Mouse (Mus musculus) urinary bladder, postnatal 25 days (tissue): ENCODE measurements at regions not wholly inside any gene's neighbourhood (a gene's known extent, or its start where the extent isn't known, plus 50 kb on each side); places are given as distances from the start of the nearest gene placed in this dataset.

Experiments used
- DNase-seq: peaks from one replicate; pipeline ENCODE4 v3.0.0; 2022; ENCODE audit warnings: low spot score

- DNase-seq: no peak
Observed at GRCm38 (mm10) chr12:106480281-106481060, 470.4 kb downstream of the Vrk1 start.

GRCm38 (mm10) chr12:106501622-106502327 lies 491.7 kb downstream of the Vrk1 start:
- DNase-seq: no peak

DNA sequence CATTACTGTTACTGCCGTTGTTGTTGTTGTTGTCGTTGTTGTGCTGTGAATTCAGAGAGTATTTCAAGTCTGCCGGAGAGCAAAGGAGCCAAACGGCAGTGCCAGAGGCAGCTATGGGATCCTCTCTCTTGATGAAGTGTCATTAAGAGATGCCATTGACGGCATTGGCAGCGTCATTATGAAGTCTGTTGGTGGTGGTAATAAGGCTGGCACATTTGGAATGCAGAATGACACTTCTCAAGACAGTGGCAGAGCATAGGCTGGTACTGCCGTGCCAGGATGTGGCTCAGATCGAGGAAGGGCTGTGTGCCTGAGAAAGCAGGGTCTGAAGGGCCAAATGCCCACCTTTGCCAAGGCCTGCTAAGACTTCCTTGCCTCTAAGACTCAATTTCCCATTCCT lies 494.3 kb downstream of the Vrk1 start:
- no peak for DNase-seq

GRCm38 (mm10) chr12:106514057-106514456 lies 504.0 kb downstream of the Vrk1 start:
- DNase-seq: no peak

DNA sequence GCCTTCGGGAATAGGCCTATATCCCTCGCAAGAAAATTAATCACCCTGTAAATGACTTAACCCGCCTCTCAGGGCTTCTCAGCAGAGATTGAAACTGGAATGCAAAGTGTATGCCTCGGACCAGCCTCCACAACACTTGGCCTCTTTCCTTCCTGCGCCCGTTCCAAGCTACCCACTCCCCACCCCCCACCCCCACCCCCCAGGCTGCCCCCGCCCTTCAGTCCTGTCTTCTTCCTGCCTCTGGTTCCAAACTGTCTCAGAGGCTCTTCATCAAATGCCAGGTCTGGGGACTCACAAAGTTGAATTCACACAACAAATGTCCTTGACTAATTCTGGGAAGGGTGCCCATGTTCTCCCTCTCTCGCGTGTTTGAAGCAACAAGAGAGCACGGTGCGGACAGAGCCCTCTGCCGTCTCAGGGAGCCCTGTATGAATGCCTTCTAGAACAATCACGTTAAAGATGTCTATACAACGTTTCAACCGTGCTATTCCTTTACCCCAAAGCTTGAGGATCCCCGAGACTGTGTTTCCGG lies 505.3 kb downstream of the Vrk1 start:
- no peak for DNase-seq

GRCm38 (mm10) chr12:106519141-106519540 lies 509.1 kb downstream of the Vrk1 start:
- DNase-seq: no peak

GRCm38 (mm10) chr12:106524411-106524810 lies 514.4 kb downstream of the Vrk1 start:
- DNase-seq: no peak

DNA sequence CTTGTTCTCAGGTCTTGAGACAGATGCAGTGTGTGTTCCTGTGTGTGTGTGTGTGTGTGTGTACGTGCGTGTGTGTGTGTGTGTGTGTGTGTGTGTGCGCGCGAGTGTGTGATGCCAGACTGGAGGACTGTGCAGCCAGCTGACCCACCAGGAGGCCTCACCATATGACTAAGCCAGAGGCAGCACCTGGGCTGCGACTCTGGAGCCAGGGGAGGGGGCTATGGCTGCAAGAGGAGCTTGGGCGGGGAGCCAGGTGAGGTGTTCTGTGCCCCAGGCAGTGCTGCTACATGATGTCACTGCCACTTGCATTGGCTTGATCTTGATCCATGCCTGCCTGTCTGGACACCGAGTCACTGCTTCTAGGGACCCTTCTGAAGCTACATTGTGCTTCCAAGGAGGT lies 517.1 kb downstream of the Vrk1 start:
- no peak for DNase-seq

- DNase-seq: no peak
Observed at GRCm38 (mm10) chr12:106527699-106528434, 517.8 kb downstream of the Vrk1 start.

- no peak for DNase-seq
Observed at GRCm38 (mm10) chr12:106528521-106528920, 518.5 kb downstream of the Vrk1 start.

- DNase-seq: no peak
Observed at GRCm38 (mm10) chr12:106529175-106529574, 519.1 kb downstream of the Vrk1 start.

DNA sequence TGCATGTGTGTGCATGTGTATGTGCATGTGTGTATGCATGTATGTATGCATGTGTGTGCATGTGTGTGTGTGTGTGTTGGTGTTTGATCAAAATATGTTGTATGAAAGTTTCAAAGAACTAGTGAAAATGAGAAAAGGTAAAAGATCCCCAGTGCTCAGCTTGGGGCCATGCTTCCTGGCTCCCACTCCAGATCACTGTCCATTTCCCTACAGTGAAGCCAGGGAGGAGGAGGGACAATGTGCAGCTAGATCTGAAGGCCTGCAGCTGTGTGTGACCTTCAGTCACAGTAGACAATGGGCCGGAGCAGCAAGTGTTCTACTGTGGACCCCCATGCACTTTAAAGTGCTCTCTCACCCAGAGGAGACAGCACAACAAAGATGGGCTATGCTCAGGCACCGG lies 525.1 kb downstream of the Vrk1 start:
- DNase-seq: no peak

GRCm38 (mm10) chr12:106535628-106536288 lies 525.7 kb downstream of the Vrk1 start:
- no peak for DNase-seq

GRCm38 (mm10) chr12:106536289-106536636 lies 526.2 kb downstream of the Vrk1 start:
- no peak for DNase-seq

GRCm38 (mm10) chr12:106540003-106540402 lies 530.0 kb downstream of the Vrk1 start:
- no peak for DNase-seq

GRCm38 (mm10) chr12:106559566-106559965 lies 549.5 kb downstream of the Vrk1 start:
- DNase-seq: no peak

DNA sequence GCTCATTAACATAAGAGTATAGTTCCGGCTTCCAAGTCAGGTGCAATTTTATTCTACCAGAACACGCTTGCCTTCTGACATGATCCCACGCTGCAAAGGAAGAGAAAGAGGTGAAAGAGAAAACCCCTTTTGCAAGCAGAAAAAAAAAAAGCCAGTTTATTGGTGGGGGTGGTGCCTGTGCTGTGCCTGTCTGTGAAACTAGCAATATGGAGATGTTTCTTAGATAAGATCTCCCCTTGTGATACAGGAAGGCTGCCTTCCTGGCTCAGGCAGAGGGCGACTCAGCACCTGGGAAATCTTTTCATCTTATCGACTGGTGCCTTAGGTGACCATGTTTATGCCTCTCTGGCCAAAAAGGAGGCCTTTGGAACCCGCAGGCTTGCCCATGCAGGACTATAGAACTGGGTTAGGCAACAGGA lies 555.2 kb downstream of the Vrk1 start:
- no peak for DNase-seq

GRCm38 (mm10) chr12:106566361-106566760 lies 556.3 kb downstream of the Vrk1 start:
- no peak for DNase-seq

- no peak for DNase-seq
Observed at GRCm38 (mm10) chr12:106567116-106567515, 557.1 kb downstream of the Vrk1 start.

DNA sequence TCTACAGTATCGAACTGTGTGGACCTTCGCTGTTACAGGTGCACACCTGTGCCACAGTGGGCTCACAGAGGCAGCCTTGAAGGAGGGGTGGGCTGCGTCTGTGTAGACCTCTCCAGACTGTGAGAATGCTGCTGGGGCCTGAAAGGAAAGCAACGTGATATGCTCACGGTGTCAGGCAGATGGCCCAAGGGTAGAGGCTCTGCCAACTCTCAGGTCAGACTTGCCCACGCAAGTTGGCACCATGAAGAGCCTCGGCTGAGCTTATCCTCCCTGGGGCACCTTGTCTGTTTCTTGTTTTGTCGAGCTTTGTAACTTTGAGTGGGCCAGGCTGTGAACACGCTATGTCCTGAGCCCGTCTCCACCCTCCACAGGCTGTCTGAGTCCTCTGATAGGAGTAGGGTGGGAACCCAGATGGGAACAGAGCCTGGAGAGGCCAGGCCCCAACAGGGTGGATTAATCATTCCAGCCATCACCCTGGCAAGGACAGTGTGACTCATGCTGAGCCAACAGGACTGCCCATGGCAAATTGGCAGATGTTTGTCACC lies 558.6 kb downstream of the Vrk1 start:
- no peak for DNase-seq

DNA sequence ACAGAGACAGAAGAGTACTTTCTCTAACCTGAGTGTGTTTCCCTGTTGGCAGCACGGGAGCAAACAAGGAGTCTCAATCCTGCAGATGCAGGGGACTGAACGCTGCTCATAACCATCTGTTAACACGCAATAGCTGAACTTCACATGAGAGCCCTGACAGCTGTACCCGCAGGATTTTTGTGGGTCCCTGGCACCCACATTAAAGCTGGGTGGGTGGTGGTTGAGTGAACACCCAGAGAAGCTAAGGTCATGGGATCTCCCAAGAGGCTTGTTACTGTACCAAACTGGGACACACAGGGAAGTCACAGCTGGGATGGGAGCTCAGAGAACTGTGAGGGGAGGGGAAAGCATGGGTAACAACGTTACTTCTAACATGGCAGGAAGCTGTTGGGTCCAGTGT lies 562.9 kb downstream of the Vrk1 start:
- DNase-seq: no peak

GRCm38 (mm10) chr12:106582760-106583159 lies 572.7 kb downstream of the Vrk1 start:
- DNase-seq: no peak
